Mouse (Mus musculus) neural tube, embryonic 13.5 days (tissue): ENCODE data around the gene Cenpn. TPM values are rescaled to one million over a fixed set of nuclear protein-coding genes. Genes with fewer than 3 reads are reported as not detected.

Experiments
- ATAC-seq: fragments of 200-750 bp; cut with Nextera tagmentation; 2 replicates; pipeline ENCODE4 v1.8.0; 2017; ENCODE audit warnings: low read depth, mild to moderate bottlenecking, moderate TSS enrichment, moderate library complexity
- H3K27ac ChIP-seq: fragments of 300-500 bp; sonication (generic); replicated peaks from 2 replicates; pipeline ENCODE4 v1.5.1; 2015; ENCODE audit warnings: moderate library complexity, mild to moderate bottlenecking, inconsistent platforms
- H3K27me3 ChIP-seq: fragments of 300-500 bp; sonication (generic); 2 replicates; pipeline ENCODE4 v1.6.1; 2015; ENCODE audit warnings: mild to moderate bottlenecking, inconsistent platforms
- H3K36me3 ChIP-seq: fragments of 300-500 bp; sonication (generic); 2 replicates; pipeline ENCODE4 v1.6.1; 2015; ENCODE audit warnings: mild to moderate bottlenecking, inconsistent platforms
- H3K4me1 ChIP-seq: fragments of 300-500 bp; sonication (generic); replicated peaks from 2 replicates; pipeline ENCODE4 v1.6.1; 2015; ENCODE audit warnings: inconsistent platforms
- H3K4me2 ChIP-seq: fragments of 300-500 bp; sonication (generic); 2 replicates; pipeline ENCODE4 v1.6.1; 2015; ENCODE audit warnings: inconsistent platforms, mild to moderate bottlenecking, moderate library complexity
- H3K4me3 ChIP-seq: fragments of 300-500 bp; sonication (generic); 2 replicates; pipeline ENCODE4 v1.5.1; 2015; ENCODE audit warnings: mild to moderate bottlenecking, inconsistent platforms
- H3K9ac ChIP-seq: fragments of 300-500 bp; sonication (generic); 2 replicates; pipeline ENCODE4 v1.6.1; 2015; ENCODE audit warnings: moderate library complexity, mild to moderate bottlenecking, inconsistent platforms
- H3K9me3 ChIP-seq: fragments of 300-500 bp; sonication (generic); 2 replicates; pipeline ENCODE4 v1.6.1; 2016; ENCODE audit warnings: inconsistent platforms
- WGBS: fragments of 180-500 bp; shearing (Covaris S2); methylation state at CpG from one replicate; pipeline ENCODE4 v1.1.7; 2015; 5-methylcytosine and 5-hydroxymethylcytosine counted together
- polyA plus RNA-seq: library from polyadenylated mRNA; unstranded; fragments of >200 nt; fragmentation: Nextera tagmentation; extraction: Ambion mirVana; gene quantifications from 2 replicates; pipeline ENCODE4 v1.2.1, GENCODE M21; 2015

Cenpn gene
- 10.2 and 12.5 TPM in 2 replicates for polyA plus RNA-seq

DNA sequence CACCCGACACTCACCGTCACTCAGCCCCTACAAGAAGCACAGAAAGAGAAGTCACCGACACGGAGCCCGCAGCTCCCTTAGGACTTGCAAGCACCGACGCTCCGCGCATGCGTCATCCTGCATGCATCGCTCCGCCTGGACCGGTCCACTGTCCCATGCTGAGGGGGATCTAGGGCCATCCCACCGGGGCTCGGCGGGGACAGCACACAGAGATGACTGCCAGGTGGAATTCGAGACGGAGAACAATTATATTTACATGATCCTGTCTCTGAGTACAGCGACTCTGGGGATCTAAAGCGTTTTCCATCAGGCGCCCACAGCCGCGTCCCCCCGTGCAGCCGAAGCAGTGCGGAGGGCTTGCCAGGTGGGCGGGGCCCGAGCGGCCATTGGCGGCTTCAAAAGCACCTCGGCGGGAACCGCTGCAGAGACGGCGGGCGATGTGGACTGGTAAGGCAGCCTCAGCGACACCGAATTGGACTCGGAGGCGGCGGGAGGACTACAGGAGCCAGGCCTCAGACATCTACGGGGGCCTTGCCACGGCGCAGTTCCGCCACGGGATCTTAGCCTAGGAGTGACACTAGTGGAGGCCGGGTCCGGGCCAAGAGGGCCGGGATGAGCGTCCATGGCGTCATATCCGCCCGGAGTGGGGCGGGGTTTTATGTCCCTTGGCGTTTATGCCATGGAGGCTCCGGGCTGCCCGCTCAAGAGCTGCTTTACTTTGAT lies at the start of gene Cenpn, which contains the start of gene Cmc2:
Cenpn (plus strand) TSS at position 394 of the 723 bp plus-strand sequence.
Cmc2 (minus strand) TSS at position 119 of the 723 bp plus-strand sequence.
- Histone ChIP-seq H3K4me2 (peak within 1 kb of the TSS; percentile 83), H3K4me1 (peaks cover 21% of the 10 kb centered on the region), H3K4me3 (peak within 1 kb of the TSS; percentile 71), H3K27me3 (no peaks in the 10 kb centered on the region), H3K9ac (peak within 1 kb of the TSS; percentile 78), H3K9me3 (no peaks in the 10 kb centered on the region), H3K27ac (peak within 1 kb of the TSS; percentile 88), H3K36me3 (no peaks in the 10 kb centered on the region)
- ATAC-seq: peak; percentile 96
- WGBS: under 1% methylated on average over 57 of the region's 57 CpGs

GRCm38 (mm10) chr8:116872761-116873342 lies 48.7 kb upstream of the Cenpn start:
- Histone ChIP-seq H3K27ac (no peak overlapping the region), H3K9me3 (no peaks in the 10 kb centered on the region), H3K4me3 (no peak overlapping the region), H3K4me1 (no peaks in the 10 kb centered on the region), H3K27me3 (no peaks in the 10 kb centered on the region), H3K4me2 (no peak overlapping the region), H3K36me3 (no peaks in the 10 kb centered on the region), H3K9ac (no peak overlapping the region)
- whole genome bisulfite sequencing: 71% methylated on average over 2 of the region's 2 CpGs
- ATAC-seq: no peak

DNA sequence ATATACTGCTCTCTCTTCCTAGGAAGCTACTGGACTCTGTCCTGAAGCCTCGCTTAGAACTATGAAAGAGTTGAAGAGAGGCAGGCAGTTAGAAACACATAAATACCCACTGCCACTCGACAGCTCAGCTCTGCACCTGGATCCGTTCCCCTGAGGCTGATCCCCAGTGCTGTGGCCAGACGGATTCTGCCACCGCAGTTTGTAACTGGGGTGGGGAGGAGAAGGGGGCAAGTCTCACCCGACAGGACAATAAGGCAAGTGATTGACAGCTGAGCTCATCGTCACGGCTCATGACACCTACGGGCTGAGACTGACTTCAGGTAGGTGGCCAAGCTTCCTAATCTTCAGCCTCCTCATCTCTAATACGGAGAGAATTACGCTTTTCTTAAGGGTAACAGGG lies 47.9 kb upstream of the Cenpn start:
- no peak for ATAC-seq
- H3K4me1 ChIP-seq: no peaks in the 10 kb centered on the region
- no peak overlapping the region for H3K27ac ChIP-seq
- H3K4me2 ChIP-seq: no peak overlapping the region
- H3K36me3 ChIP-seq: no peaks in the 10 kb centered on the region
- no peak overlapping the region for H3K4me3 ChIP-seq
- H3K9me3 ChIP-seq: no peaks in the 10 kb centered on the region
- no peak overlapping the region for H3K9ac ChIP-seq
- 65% methylated on average over 11 of the region's 11 CpGs for WGBS
- H3K27me3 ChIP-seq: no peaks in the 10 kb centered on the region

- Histone ChIP-seq H3K9me3 (no peaks in the 10 kb centered on the region), H3K27me3 (no peaks in the 10 kb centered on the region), H3K4me1 (no peaks in the 10 kb centered on the region), H3K9ac (no peak overlapping the region), H3K4me3 (no peak overlapping the region), H3K4me2 (no peak overlapping the region), H3K27ac (no peak overlapping the region), H3K36me3 (no peaks in the 10 kb centered on the region)
- ATAC-seq: no peak
- 76% methylated on average over 8 of the region's 8 CpGs for WGBS
Measured at GRCm38 (mm10) chr8:116873986-116874385, 47.5 kb upstream of the Cenpn start.

DNA sequence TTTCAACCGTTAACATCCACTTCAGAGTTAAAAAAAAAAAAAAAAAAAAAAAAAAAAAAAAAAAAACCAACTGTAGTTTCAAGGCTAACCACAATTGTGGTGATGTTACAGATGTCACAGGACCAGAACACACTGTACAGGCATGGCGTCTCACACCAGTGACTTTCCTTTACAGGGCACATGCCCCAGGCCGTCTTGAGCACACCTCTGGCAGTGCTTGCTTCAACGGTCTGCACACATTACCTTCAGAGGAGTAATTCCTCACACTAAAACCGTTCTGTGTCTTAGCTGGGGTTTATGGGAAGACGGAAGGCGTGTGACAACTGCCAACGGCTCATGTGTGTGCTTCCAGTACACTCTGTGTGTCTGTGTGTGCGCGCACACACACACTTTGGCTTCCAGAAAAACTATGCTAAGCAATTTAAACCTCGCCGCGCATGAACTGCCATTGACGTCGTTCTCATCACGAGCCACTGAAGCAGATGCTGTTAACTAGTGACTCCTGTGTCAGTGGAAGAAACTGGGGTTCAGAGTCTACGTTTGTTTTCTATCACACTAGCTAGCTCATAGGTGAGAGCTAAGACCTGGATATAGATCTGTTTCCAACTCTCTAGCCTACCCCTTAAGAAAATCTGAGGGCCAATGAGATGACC lies 45.6 kb upstream of the Cenpn start:
- Histone ChIP-seq H3K27me3 (no peaks in the 10 kb centered on the region), H3K27ac (no peak overlapping the region), H3K4me2 (no peak overlapping the region), H3K4me3 (no peak overlapping the region), H3K36me3 (no peaks in the 10 kb centered on the region), H3K9me3 (no peaks in the 10 kb centered on the region), H3K9ac (no peak overlapping the region), H3K4me1 (no peaks in the 10 kb centered on the region)
- 85% methylated on average over 17 of the region's 17 CpGs for WGBS
- ATAC-seq: no peak

DNA sequence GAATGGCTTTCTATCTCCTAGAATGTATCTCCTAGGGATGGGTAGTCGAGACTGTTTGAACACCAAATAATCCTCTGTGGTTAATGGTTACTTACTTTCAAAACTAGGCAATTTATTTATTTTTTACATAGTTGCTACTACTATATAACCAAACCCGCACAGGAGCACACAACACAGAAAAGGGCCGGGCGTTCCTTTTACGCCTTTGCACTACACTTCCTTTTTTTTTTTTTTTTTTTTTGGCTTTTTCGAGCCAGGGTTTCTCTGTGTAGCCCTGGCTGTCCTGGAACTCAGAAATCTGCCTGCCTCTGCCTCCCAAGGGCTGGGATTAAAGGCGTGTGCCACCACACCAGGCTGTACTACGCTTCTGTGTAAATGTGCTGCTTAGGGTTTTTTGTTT lies 40.1 kb upstream of the Cenpn start:
- H3K4me1 ChIP-seq: no peaks in the 10 kb centered on the region
- WGBS: 93% methylated on average over 8 of the region's 8 CpGs
- peaks cover 10% of the 10 kb centered on the region for H3K36me3 ChIP-seq
- no peaks in the 10 kb centered on the region for H3K27me3 ChIP-seq
- no peak overlapping the region for H3K4me2 ChIP-seq
- H3K9ac ChIP-seq: no peak overlapping the region
- no peak overlapping the region for H3K4me3 ChIP-seq
- no peak overlapping the region for H3K27ac ChIP-seq
- H3K9me3 ChIP-seq: 0 out of 2 replicates have a peak, but pooled peaks cover 4% of the 10 kb centered on the region
- no peak for ATAC-seq

- 90% methylated on average over 4 of the region's 4 CpGs for WGBS
- H3K4me3 ChIP-seq: no peak overlapping the region
- no peaks in the 10 kb centered on the region for H3K4me1 ChIP-seq
- no peak for ATAC-seq
- H3K27ac ChIP-seq: no peak overlapping the region
- no peak overlapping the region for H3K9ac ChIP-seq
- no peaks in the 10 kb centered on the region for H3K27me3 ChIP-seq
- no peak overlapping the region for H3K4me2 ChIP-seq
- H3K9me3 ChIP-seq: 0 out of 2 replicates have a peak, but pooled peaks cover 6% of the 10 kb centered on the region
- H3K36me3 ChIP-seq: peaks cover 41% of the 10 kb centered on the region
Measured at GRCm38 (mm10) chr8:116887813-116888212, 33.7 kb upstream of the Cenpn start.

GRCm38 (mm10) chr8:116891446-116891845 lies 30.1 kb upstream of the Cenpn start:
- Histone ChIP-seq H3K36me3 (peaks cover 40% of the 10 kb centered on the region), H3K9me3 (peaks cover 5% of the 10 kb centered on the region; the same call in 1 of the 2 replicates), H3K4me1 (no peaks in the 10 kb centered on the region), H3K4me2 (no peak overlapping the region), H3K27ac (no peak overlapping the region), H3K4me3 (no peak overlapping the region), H3K9ac (no peak overlapping the region), H3K27me3 (no peaks in the 10 kb centered on the region)
- no peak for ATAC-seq
- 90% methylated on average over 5 of the region's 5 CpGs for WGBS

DNA sequence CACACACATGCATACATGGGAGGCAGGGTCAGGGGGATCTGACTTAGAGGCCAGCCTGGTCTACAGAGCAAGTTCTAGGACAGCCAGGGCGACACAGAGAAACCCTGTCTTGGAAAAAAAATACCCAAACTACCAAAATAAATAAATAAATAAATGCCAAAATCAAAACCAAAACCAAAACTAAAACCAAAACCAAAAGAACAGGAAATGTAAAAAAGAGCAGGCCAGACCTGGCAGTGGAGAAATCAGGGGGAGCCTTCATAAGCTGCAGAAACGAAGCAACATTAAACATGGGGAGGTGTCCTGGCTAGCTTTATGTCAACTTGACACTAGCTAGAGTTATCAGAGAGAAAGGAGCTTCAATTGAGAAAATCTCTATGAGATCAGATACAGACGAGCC lies 29.4 kb upstream of the Cenpn start:
- Histone ChIP-seq H3K36me3 (peaks cover 33% of the 10 kb centered on the region), H3K9me3 (peaks cover 3% of the 10 kb centered on the region; the same call in 1 of the 2 replicates), H3K27me3 (no peaks in the 10 kb centered on the region), H3K4me1 (no peaks in the 10 kb centered on the region), H3K4me2 (no peak overlapping the region), H3K9ac (no peak overlapping the region), H3K27ac (no peak overlapping the region), H3K4me3 (no peak overlapping the region)
- no peak for ATAC-seq
- WGBS: 91% methylated on average over 3 of the region's 3 CpGs

GRCm38 (mm10) chr8:116892636-116893035 lies 28.9 kb upstream of the Cenpn start:
- H3K27ac ChIP-seq: no peak overlapping the region
- no peak overlapping the region for H3K4me2 ChIP-seq
- H3K36me3 ChIP-seq: peaks cover 30% of the 10 kb centered on the region
- H3K9me3 ChIP-seq: peaks cover 3% of the 10 kb centered on the region; the same call in 1 of the 2 replicates
- H3K27me3 ChIP-seq: no peaks in the 10 kb centered on the region
- H3K9ac ChIP-seq: no peak overlapping the region
- H3K4me3 ChIP-seq: no peak overlapping the region
- WGBS: 87% methylated on average over 9 of the region's 9 CpGs
- ATAC-seq: no peak
- H3K4me1 ChIP-seq: no peaks in the 10 kb centered on the region

DNA sequence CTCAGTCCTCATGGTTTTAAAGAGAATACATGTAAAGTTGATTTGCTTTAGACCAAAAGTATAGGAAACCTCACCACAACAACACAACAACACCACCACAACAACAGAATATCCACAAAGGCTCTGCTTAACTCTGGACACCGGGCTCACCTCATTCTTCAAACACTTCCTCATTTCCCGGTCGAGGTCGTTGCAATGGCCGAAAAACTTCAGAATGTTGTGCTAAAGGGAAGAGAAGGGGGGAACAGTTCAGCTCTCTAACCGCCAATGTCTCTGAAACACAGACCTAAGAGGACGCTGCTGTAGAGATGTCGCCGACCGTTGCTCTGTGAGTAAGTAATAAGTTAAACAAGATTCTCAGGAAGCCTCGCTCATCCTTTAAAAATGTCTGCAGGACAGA lies 27.6 kb upstream of the Cenpn start:
- H3K9ac ChIP-seq: no peak overlapping the region
- H3K36me3 ChIP-seq: peaks cover 18% of the 10 kb centered on the region
- no peak for ATAC-seq
- H3K9me3 ChIP-seq: peaks cover 3% of the 10 kb centered on the region; the same call in 1 of the 2 replicates
- no peak overlapping the region for H3K4me3 ChIP-seq
- no peaks in the 10 kb centered on the region for H3K27me3 ChIP-seq
- no peak overlapping the region for H3K27ac ChIP-seq
- H3K4me1 ChIP-seq: no peaks in the 10 kb centered on the region
- H3K4me2 ChIP-seq: no peak overlapping the region
- 89% methylated on average over 11 of the region's 11 CpGs for WGBS

- no peaks in the 10 kb centered on the region for H3K27me3 ChIP-seq
- 89% methylated on average over 6 of the region's 6 CpGs for WGBS
- ATAC-seq: no peak
Measured at GRCm38 (mm10) chr8:116895521-116895920, 26.0 kb upstream of the Cenpn start.

More at GRCm38 (mm10) chr8:116895521-116895920, 26.0 kb upstream of the Cenpn start:
- no peak overlapping the region for H3K27ac ChIP-seq
- H3K4me1 ChIP-seq: no peaks in the 10 kb centered on the region
- H3K4me3 ChIP-seq: no peak overlapping the region
- peaks cover 10% of the 10 kb centered on the region for H3K36me3 ChIP-seq
- peaks cover 3% of the 10 kb centered on the region; the same call in 1 of the 2 replicates for H3K9me3 ChIP-seq
- H3K9ac ChIP-seq: no peak overlapping the region
- no peak overlapping the region for H3K4me2 ChIP-seq
